Mouse (Mus musculus): ENCODE data around the gene Upf3b. TPM values are rescaled to one million over a fixed set of nuclear protein-coding genes. Genes with fewer than 3 reads are reported as not detected.
"Not testable (repeated sequence)": the region's sequence is repeated elsewhere in the genome, so short reads cannot be mapped to it uniquely, and the experiment has no call there.

Gene Upf3b
- 40.7 and 43.2 TPM in 2 replicates for polyA plus RNA-seq (2011; ENCODE audit: insufficient read depth, insufficient read length, low replicate concordance, missing spikeins)

GRCm38 (mm10) chrX:37110193-37110880, at the start of gene Upf3b:
TSS of gene Upf3b (minus strand) at chrX:37110322.
- 12% methylated on average over 30 of the region's 30 CpGs for WGBS
- TF ChIP-seq CTCF (IDR thresholded peaks at IDR 0.05; ENCODE audit: control insufficient read depth, insufficient read depth, low read length) (no peak), POLR2A (IDR thresholded peaks at IDR 0.05; ENCODE audit: borderline replicate concordance, control insufficient read depth, low read depth, low read length) (peak; percentile 69; the same call in 1 of the 2 replicates)
- H3K4me3 ChIP-seq (replicated peaks; ENCODE audit: control insufficient read depth, low read depth, low read length), result peak within 1 kb of the TSS; percentile 88
- H3K27ac ChIP-seq (ENCODE audit: control insufficient read depth, insufficient read depth, low read depth, low read length, poor library complexity), result peak within 1 kb of the TSS; percentile 97
- H3K4me1 ChIP-seq (ENCODE audit: control insufficient read depth, insufficient read depth, low read length), result peaks cover 1% of the 10 kb centered on the region; the same call in 1 of the 2 replicates

GRCm38 (mm10) chrX:37157839-37158238, 47.7 kb upstream of the Upf3b start:
- Histone ChIP-seq H3K27ac (ENCODE audit: control insufficient read depth, insufficient read depth, low read depth, low read length, poor library complexity) (no peak overlapping the region), H3K4me1 (ENCODE audit: control insufficient read depth, insufficient read depth, low read length) (no peaks in the 10 kb centered on the region), H3K4me3 (replicated peaks; ENCODE audit: control insufficient read depth, low read depth, low read length) (no peak overlapping the region)
- TF ChIP-seq CTCF (IDR thresholded peaks at IDR 0.05; ENCODE audit: control insufficient read depth, insufficient read depth, low read length) (no peak), POLR2A (IDR thresholded peaks at IDR 0.05; ENCODE audit: borderline replicate concordance, control insufficient read depth, low read depth, low read length) (no peak)
- WGBS, result 58% methylated on average over 4 of the region's 4 CpGs

- TF ChIP-seq POLR2A (IDR thresholded peaks at IDR 0.05; ENCODE audit: borderline replicate concordance, control insufficient read depth, low read depth, low read length) (no peak), CTCF (IDR thresholded peaks at IDR 0.05; ENCODE audit: control insufficient read depth, insufficient read depth, low read length) (0 out of 2 replicates have a peak, but pooled peaks have one; percentile 29)
- Histone ChIP-seq H3K4me1 (ENCODE audit: control insufficient read depth, insufficient read depth, low read length) (no peaks in the 10 kb centered on the region), H3K4me3 (replicated peaks; ENCODE audit: control insufficient read depth, low read depth, low read length) (no peak overlapping the region), H3K27ac (ENCODE audit: control insufficient read depth, insufficient read depth, low read depth, low read length, poor library complexity) (no peak overlapping the region)
- 76% methylated on average over 2 of the region's 2 CpGs for WGBS
Measured at GRCm38 (mm10) chrX:37144954-37145353, 34.8 kb upstream of the Upf3b start.

GRCm38 (mm10) chrX:37144498-37144897, 34.4 kb upstream of the Upf3b start:
- 52% methylated on average over 2 of the region's 4 CpGs for WGBS
- H3K27ac ChIP-seq (ENCODE audit: control insufficient read depth, insufficient read depth, low read depth, low read length, poor library complexity); H3K4me1 ChIP-seq (ENCODE audit: control insufficient read depth, insufficient read depth, low read length); H3K4me3 ChIP-seq (replicated peaks; ENCODE audit: control insufficient read depth, low read depth, low read length): not testable (repeated sequence)

GRCm38 (mm10) chrX:37141732-37142131, 31.6 kb upstream of the Upf3b start:
- Histone ChIP-seq H3K4me1 (ENCODE audit: control insufficient read depth, insufficient read depth, low read length) (no peaks in the 10 kb centered on the region), H3K4me3 (replicated peaks; ENCODE audit: control insufficient read depth, low read depth, low read length) (no peak overlapping the region), H3K27ac (ENCODE audit: control insufficient read depth, insufficient read depth, low read depth, low read length, poor library complexity) (no peak overlapping the region)
- TF ChIP-seq CTCF (IDR thresholded peaks at IDR 0.05; ENCODE audit: control insufficient read depth, insufficient read depth, low read length) (no peak), POLR2A (IDR thresholded peaks at IDR 0.05; ENCODE audit: borderline replicate concordance, control insufficient read depth, low read depth, low read length) (no peak)
- WGBS, result 78% methylated on average over 3 of the region's 3 CpGs

GRCm38 (mm10) chrX:37126671-37127358, 16.7 kb upstream of the Upf3b start, which contains the start of gene Nkap:
TSS of gene Nkap (plus strand) at chrX:37126795.
- Histone ChIP-seq H3K4me3 (replicated peaks; ENCODE audit: control insufficient read depth, low read depth, low read length) (peak within 1 kb of the TSS; percentile 75), H3K4me1 (ENCODE audit: control insufficient read depth, insufficient read depth, low read length) (no peaks in the 10 kb centered on the region), H3K27ac (ENCODE audit: control insufficient read depth, insufficient read depth, low read depth, low read length, poor library complexity) (peak within 1 kb of the TSS; percentile 88)
- peak; percentile 25; the same call in 1 of the 2 replicates for TF ChIP-seq POLR2A (IDR thresholded peaks at IDR 0.05; ENCODE audit: borderline replicate concordance, control insufficient read depth, low read depth, low read length)
- TF ChIP-seq CTCF (IDR thresholded peaks at IDR 0.05; ENCODE audit: control insufficient read depth, insufficient read depth, low read length), result no peak
- WGBS, result 17% methylated on average over 57 of the region's 58 CpGs

GRCm38 (mm10) chrX:37125511-37125910, 15.4 kb upstream of the Upf3b start:
- no peak for TF ChIP-seq CTCF (IDR thresholded peaks at IDR 0.05; ENCODE audit: control insufficient read depth, insufficient read depth, low read length)
- TF ChIP-seq POLR2A (IDR thresholded peaks at IDR 0.05; ENCODE audit: borderline replicate concordance, control insufficient read depth, low read depth, low read length), result no peak
- H3K4me3 ChIP-seq (replicated peaks; ENCODE audit: control insufficient read depth, low read depth, low read length), result no peak overlapping the region
- WGBS, result 97% methylated on average over 7 of the region's 7 CpGs
- H3K4me1 ChIP-seq (ENCODE audit: control insufficient read depth, insufficient read depth, low read length), result no peaks in the 10 kb centered on the region
- H3K27ac ChIP-seq (ENCODE audit: control insufficient read depth, insufficient read depth, low read depth, low read length, poor library complexity), result no peak overlapping the region

- 57% methylated on average over 5 of the region's 5 CpGs for WGBS
- peaks cover 3% of the 10 kb centered on the region; the same call in 1 of the 2 replicates for H3K4me1 ChIP-seq (ENCODE audit: control insufficient read depth, insufficient read depth, low read length)
- TF ChIP-seq POLR2A (IDR thresholded peaks at IDR 0.05; ENCODE audit: borderline replicate concordance, control insufficient read depth, low read depth, low read length) (no peak), CTCF (IDR thresholded peaks at IDR 0.05; ENCODE audit: control insufficient read depth, insufficient read depth, low read length) (no peak)
- no peak overlapping the region for H3K27ac ChIP-seq (ENCODE audit: control insufficient read depth, insufficient read depth, low read depth, low read length, poor library complexity)
- no peak overlapping the region for H3K4me3 ChIP-seq (replicated peaks; ENCODE audit: control insufficient read depth, low read depth, low read length)
Measured at GRCm38 (mm10) chrX:37120212-37120611, 10.1 kb upstream of the Upf3b start.
